Mouse (Mus musculus) embryonic fibroblast, embryonic 13.5 days (primary cell): ENCODE results near the gene Upk3b.

ENCODE experiments used
- CTCF ChIP-seq: IDR thresholded peaks from 2 replicates; pipeline ENCODE4 v1.5.1; 2011; ENCODE audit warnings: mild to moderate bottlenecking, control low read depth, low read length, moderate library complexity, borderline replicate concordance; ENCODE audit not compliant: insufficient read depth
- POLR2A ChIP-seq: IDR thresholded peaks from 2 replicates; pipeline ENCODE4 v1.6.1; 2011; ENCODE audit warnings: low read depth, mild to moderate bottlenecking, control low read depth, low read length, moderate library complexity

DNA sequence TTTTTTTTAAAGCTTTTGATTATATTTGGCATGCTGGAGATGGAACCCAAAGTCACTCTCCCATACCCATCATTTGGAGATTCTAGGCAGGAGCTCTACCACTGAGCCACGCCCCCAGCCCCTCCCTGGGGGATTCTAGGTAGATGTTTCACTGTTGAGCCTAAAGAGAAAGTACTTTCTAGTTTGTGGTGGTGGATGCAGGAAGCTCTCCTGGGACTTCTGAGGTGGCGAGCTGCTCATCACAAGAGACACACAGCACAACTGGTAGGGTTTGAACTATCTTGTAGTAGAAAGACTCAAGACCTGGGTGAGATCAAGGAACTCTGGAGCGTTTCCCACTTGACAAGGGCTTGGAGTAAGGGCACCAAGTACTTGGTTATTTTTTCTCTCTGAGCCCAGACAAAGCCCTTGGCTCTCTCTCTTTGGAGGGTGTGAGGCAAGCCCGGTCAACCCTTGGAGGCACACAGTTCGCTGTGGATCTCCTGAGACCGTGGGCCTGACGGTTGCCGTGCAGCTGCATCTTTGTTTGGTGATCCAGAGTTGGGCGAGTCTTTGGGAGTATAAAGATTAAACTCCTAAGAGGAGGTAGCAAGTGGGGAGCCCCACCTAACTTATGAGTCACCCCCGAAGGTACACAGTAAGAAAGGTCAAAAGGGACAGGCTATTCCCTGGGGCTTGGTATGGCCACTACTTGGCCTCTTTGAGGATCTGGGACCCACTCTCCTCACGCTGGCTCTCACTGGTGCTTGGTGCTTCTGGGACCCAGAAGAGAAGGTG is 16.2 kb downstream of the Upk3b start, which contains the start of gene Upk3bl:
- TF ChIP-seq CTCF (no peak), POLR2A (no peak)
